15 mouse cellular contexts compared by ENCODE assay signal in genomic region chr17:35758769-35759168, GRCm38 (mm10). TPM values are rescaled to one million over a fixed set of nuclear protein-coding genes. Genes with fewer than 3 reads are reported as not detected.
A peak's percentile ranks its signal among the peaks of the same experiment; 100 is the strongest.
DNase-seq lines count a peak whose midpoint lies in the region; ATAC-seq lines count a peak whose summit lies in the region.
"Had no signal": no experiment of that assay in that cellular context is flagged by ENCODE, and none has a peak within 500 bp of the region (broad histone marks: within the 10 kb centered on the region; RNA-seq: fewer than 3 reads in every experiment).

No protein-coding gene starts in this region.

- WGBS in heart, embryonic 12.5 days = 46% methylated on average over 7 of the region's 7 CpGs

- H3K4me2 ChIP-seq in heart, embryonic 12.5 days = no peak overlapping the region
- H3K4me2 ChIP-seq: forebrain, embryonic 15.5 days; hindbrain, embryonic 14.5 days; lung, embryonic 14.5 days had no signal

- H3K9ac ChIP-seq in heart, embryonic 12.5 days = no peak overlapping the region
- H3K9ac ChIP-seq: forebrain, embryonic 15.5 days; hindbrain, embryonic 14.5 days; lung, embryonic 14.5 days had no signal

- H3K27me3 ChIP-seq in heart, embryonic 12.5 days (replicated peaks) = no peaks in the 10 kb centered on the region
- H3K27me3 ChIP-seq: forebrain, embryonic 15.5 days had no signal

- no peaks in the 10 kb centered on the region; the same call in 1 of the 2 replicates for H3K9me3 ChIP-seq in heart, embryonic 12.5 days (replicated peaks)
- H3K9me3 ChIP-seq: forebrain, embryonic 15.5 days had no signal

- no peaks in the 10 kb centered on the region for H3K36me3 ChIP-seq in heart, embryonic 12.5 days
- H3K36me3 ChIP-seq: forebrain, embryonic 15.5 days had no signal

- DNase-seq in heart, adult 8-10 months (ENCODE audit: low spot score) = no peak
- DNase-seq in embryo, embryonic 10 days (ENCODE audit: low spot score) = no peak
- no peak for DNase-seq in frontal cortex, adult 2 months (ENCODE audit: extremely low spot score in 1 of 2, low spot score in 1 of 2)
- no peak for DNase-seq in left cerebral cortex, adult 11 months (ENCODE audit: low spot score)
- DNase-seq: cerebellum, postnatal 14 days; gastrocnemius, postnatal 14 days; kidney, adult 8-10 months; lung, embryonic 14.5 days had no signal

- H3K4me3 ChIP-seq in heart, embryonic 12.5 days = no peak overlapping the region
- H3K4me3 ChIP-seq: forebrain, embryonic 15.5 days; megakaryocyte, embryonic 14.5 days had no signal

- H3K27ac ChIP-seq in heart, embryonic 12.5 days (ENCODE audit: poor library complexity, severe bottlenecking) = no peak overlapping the region
- H3K27ac ChIP-seq: forebrain, embryonic 15.5 days; hindbrain, embryonic 14.5 days had no signal

- peaks cover 6% of the 10 kb centered on the region for H3K4me1 ChIP-seq in heart, embryonic 12.5 days (replicated peaks)
- H3K4me1 ChIP-seq: forebrain, embryonic 15.5 days had no signal

- peak; percentile 73 for ATAC-seq in heart, embryonic 12.5 days (ENCODE audit: insufficient number of reproducible peaks, low FRiP score)
- peak; percentile 82 for ATAC-seq in CD4-positive, CD25-positive, alpha-beta regulatory T cell, adult 4 months
- peak; percentile 73 for ATAC-seq in erythroid progenitor cell, adult 5-6 weeks (replicated peaks; ENCODE audit: low FRiP score, poor library complexity, severe bottlenecking)
- ATAC-seq in megakaryocyte progenitor cell, adult 5-6 weeks (replicated peaks; ENCODE audit: poor library complexity) = peak; percentile 85
- ATAC-seq: forebrain, embryonic 15.5 days had no signal

RNA-seq across cellular contexts. Expression of gene Ddr1, which starts 54.3 kb away (rescaled TPM):
- 162 and 167 TPM in 2 replicates for polyA plus RNA-seq in heart, embryonic 12.5 days (2016; fragmentation: Nextera tagmentation; extraction: Ambion mirVana)
- total RNA-seq in heart, adult 8-10 months (2022) = 10 to 100 TPM; 23.8 to 30.0 (median 29.5) TPM
- polyA plus RNA-seq in CD4-positive, CD25-positive, alpha-beta regulatory T cell, adult 4 months (2017; shearing (Covaris generic)) = under 1 TPM; 0.65 TPM
- not detected in 2 replicates for total RNA-seq in erythroid progenitor cell, adult 5-6 weeks (2015; ENCODE audit: low replicate concordance)
- total RNA-seq in erythroid progenitor cell, adult 5-6 weeks (2017; ENCODE audit: low replicate concordance) = 0.26 TPM in 1 of 2 replicates, not detected in the other
- total RNA-seq in megakaryocyte progenitor cell, adult 5-6 weeks (2015) = 0.15 TPM in 1 of 2 replicates, not detected in the other
- total RNA-seq in megakaryocyte progenitor cell, adult 5-6 weeks (2017) = 0.25 TPM in 1 of 2 replicates, not detected in the other
- polyA plus RNA-seq in frontal cortex, adult 2 months (2012; rRNA removed) = 46.6 and 46.8 TPM in 2 replicates

Comparison
In these comparisons a context has a peak if more than half of its experiments do, and no peak if none do; other contexts are left out.
1. RNA of gene Ddr1, which starts 54.3 kb away (total RNA-seq): 23.8 to 30.0 TPM in heart, adult 8-10 months; 0.15 to 0.25 TPM in megakaryocyte progenitor cell, adult 5-6 weeks and 0.26 TPM in erythroid progenitor cell, adult 5-6 weeks; every median in the first group is over 10 times any median in the second.
2. Peak in every context shown above with its lines, with median percentiles within 50 percentile points of each other: ATAC-seq.